Mouse (Mus musculus) spleen, adult 10 weeks (tissue): Measurements from ENCODE around the gene Gm4353. TPM values are rescaled to one million over a fixed set of nuclear protein-coding genes. Genes with fewer than 3 reads are reported as not detected.

ENCODE experiments used
- polyA plus RNA-seq: library from polyadenylated mRNA; stranded (reverse); fragments of 350-450 nt; fragmentation: Illumina TruSeq; extraction: RNeasy Lipid Tissue Mini Kit (QIAGEN cat#74804); gene quantifications from one replicate; pipeline ENCODE4 v1.2.3, GENCODE M21; 2015; ENCODE audit warnings: low replicate concordance; ENCODE audit not compliant: insufficient read depth

The Gm4353 gene
- 0.37 TPM for polyA plus RNA-seq

GRCm38 (mm10) chr7:116084366-116084765 is at the start of gene Gm4353:
TSS of gene Gm4353 (minus strand) at chr7:116084635.

DNA sequence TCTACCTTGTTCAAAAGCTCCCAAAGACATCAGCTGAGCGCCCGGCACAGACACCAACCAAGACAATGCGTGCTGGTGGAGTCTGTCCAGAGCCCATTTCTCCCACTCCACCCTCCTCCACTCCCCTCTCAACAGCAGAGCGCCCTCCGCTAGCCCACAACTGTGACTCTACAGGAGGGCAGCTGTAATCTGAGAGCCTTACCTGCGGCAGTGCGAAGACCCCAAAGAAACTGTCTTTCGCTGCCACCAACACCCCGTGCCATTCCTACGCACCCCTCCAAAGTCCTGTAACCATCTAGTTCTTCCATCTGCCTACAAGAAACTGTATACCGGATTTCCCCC is 45.3 kb downstream of the Gm4353 start, which contains the start of gene 1110004F10Rik:
Gene 1110004F10Rik, plus strand, starts transcription at position 202 of the 342 bp plus-strand sequence.

GRCm38 (mm10) chr7:116038511-116038910 is 45.9 kb downstream of the Gm4353 start, which contains the start of gene Sox6:
TSS of gene Sox6 (minus strand) at chr7:116038796.

Other genes with a start within 250 kb of the Gm4353 start
- gene Sox6, start 45.8 kb downstream of the Gm4353 start, polyA plus RNA-seq = 5.4 TPM
- 106 TPM for gene 1110004F10Rik, start 45.2 kb downstream of the Gm4353 start, polyA plus RNA-seq
- gene Plekha7, start 223.7 kb upstream of the Gm4353 start, polyA plus RNA-seq = 2.6 TPM
- 2,255 TPM for gene Rps13, start 249.6 kb upstream of the Gm4353 start, polyA plus RNA-seq